Mouse (Mus musculus) hindlimb bud, embryonic 11.5 days (tissue): ENCODE data around the gene Ccdc39.

Experiments
- DNase-seq: peaks from one replicate; pipeline ENCODE4 v3.0.0-alpha.2; 2012; ENCODE audit warnings: low read depth, low spot score; ENCODE audit errors: extremely low spot score

The Ccdc39 gene

GRCm38 (mm10) chr3:33799617-33800512 is 44.2 kb downstream of the Ccdc39 start, which contains the start of gene Ttc14:
TSS of gene Ttc14 (plus strand) at chr3:33799832.
- peak; percentile 88 for DNase-seq

- no peak for DNase-seq
These were observed 53.1 kb downstream of the Ccdc39 start for GRCm38 (mm10) chr3:33790975-33791374.
